Mouse (Mus musculus): ENCODE data around the gene Kank4. TPM values are rescaled to one million over a fixed set of nuclear protein-coding genes. Genes with fewer than 3 reads are reported as not detected.

Gene Kank4
- polyA plus RNA-seq, 1 experiment from 2014 or later = 2.5 TPM

GRCm38 (mm10) chr4:98758012-98758821 is 59.1 kb downstream of the Kank4 start:
- H3K4me3 ChIP-seq = no peak overlapping the region
- 68% methylated on average over 4 of the region's 4 CpGs for WGBS
- peak overlapping the region; percentile 55 for H3K27ac ChIP-seq (replicated peaks)
- no peaks in the 10 kb centered on the region for H3K27me3 ChIP-seq (replicated peaks; ENCODE audit: low read depth, poor library complexity, severe bottlenecking)
- H3K36me3 ChIP-seq (replicated peaks) = peaks cover 73% of the 10 kb centered on the region
- DNase-seq (ENCODE audit: low spot score) = no peak
- H3K4me1 ChIP-seq = peaks cover 27% of the 10 kb centered on the region
- no peaks in the 10 kb centered on the region for H3K9me3 ChIP-seq

DNA sequence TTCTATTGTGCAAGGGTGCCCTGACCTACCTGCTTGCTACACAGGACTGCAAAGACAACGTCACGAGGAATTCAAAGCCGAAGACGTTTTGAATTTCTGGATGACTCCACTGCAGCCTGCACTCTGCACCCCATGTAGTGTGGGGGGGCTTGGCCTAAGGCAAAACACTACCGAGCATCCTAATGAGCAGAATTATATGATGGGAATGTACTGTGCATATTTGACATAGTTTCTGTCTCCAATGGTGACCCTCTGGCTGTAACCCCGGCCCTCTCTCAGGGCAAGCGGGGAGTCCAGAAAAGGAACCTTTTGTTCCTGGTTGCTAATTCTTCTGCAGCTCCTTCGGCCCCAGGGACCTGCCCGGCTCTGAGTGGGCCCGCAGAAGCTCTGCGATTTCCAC is 61.2 kb downstream of the Kank4 start:
- Histone ChIP-seq H3K4me1 (peaks cover 27% of the 10 kb centered on the region), H3K4me3 (no peak overlapping the region), H3K27me3 (replicated peaks; ENCODE audit: low read depth, poor library complexity, severe bottlenecking) (no peaks in the 10 kb centered on the region), H3K9me3 (no peaks in the 10 kb centered on the region), H3K36me3 (replicated peaks) (peaks cover 57% of the 10 kb centered on the region), H3K27ac (replicated peaks) (peak overlapping the region; percentile 72)
- 30% methylated on average over 11 of the region's 11 CpGs for WGBS
- peak; percentile 33 for DNase-seq (ENCODE audit: low spot score)

DNA sequence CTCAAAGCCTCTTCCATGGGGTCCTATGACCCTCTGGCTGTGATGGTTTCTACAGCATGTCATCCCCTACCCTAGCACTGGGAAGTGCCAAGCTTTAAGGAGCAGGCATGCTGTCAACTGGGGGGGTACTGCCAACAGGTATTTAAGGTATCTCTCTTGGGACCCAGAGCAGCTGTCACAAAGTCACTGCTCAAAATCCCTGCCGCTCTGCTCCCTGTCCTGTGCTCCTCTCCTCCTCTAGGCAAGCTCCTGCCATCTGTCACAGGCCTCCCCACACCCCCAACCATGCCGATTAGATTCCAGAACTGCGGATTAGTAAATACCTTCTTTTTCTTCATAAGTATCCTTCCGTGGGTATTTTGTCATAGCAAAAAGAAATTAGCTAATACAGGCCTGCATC is 62.9 kb downstream of the Kank4 start:
- 82% methylated on average over 4 of the region's 4 CpGs for WGBS
- Histone ChIP-seq H3K4me3 (no peak overlapping the region), H3K4me1 (peaks cover 27% of the 10 kb centered on the region), H3K9me3 (no peaks in the 10 kb centered on the region), H3K27ac (replicated peaks) (no peak overlapping the region), H3K36me3 (replicated peaks) (peaks cover 41% of the 10 kb centered on the region), H3K27me3 (replicated peaks; ENCODE audit: low read depth, poor library complexity, severe bottlenecking) (no peaks in the 10 kb centered on the region)
- DNase-seq (ENCODE audit: low spot score) = no peak

DNA sequence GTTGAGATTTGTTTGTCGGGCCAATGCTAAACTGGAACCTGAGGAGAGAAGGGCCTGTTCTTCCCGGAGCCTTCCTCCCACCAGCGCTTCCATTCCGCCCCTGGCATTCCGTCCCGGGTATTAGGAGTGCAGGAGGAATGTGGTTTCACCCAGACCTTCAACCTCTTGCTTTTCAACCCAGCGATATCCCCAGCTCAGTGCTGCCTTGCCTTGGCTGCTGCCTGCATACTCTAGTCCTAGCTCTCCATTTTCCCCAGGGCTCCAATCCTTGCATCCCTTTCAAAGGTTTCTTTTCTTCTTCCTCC is 73.5 kb downstream of the Kank4 start:
- WGBS = 18% methylated on average over 7 of the region's 7 CpGs
- Histone ChIP-seq H3K4me1 (peaks cover 19% of the 10 kb centered on the region), H3K9me3 (no peaks in the 10 kb centered on the region), H3K27me3 (replicated peaks; ENCODE audit: low read depth, poor library complexity, severe bottlenecking) (no peaks in the 10 kb centered on the region), H3K4me3 (no peak overlapping the region), H3K27ac (replicated peaks) (peak overlapping the region; percentile 58), H3K36me3 (replicated peaks) (no peaks in the 10 kb centered on the region)
- DNase-seq (ENCODE audit: low spot score) = peak; percentile 70

DNA sequence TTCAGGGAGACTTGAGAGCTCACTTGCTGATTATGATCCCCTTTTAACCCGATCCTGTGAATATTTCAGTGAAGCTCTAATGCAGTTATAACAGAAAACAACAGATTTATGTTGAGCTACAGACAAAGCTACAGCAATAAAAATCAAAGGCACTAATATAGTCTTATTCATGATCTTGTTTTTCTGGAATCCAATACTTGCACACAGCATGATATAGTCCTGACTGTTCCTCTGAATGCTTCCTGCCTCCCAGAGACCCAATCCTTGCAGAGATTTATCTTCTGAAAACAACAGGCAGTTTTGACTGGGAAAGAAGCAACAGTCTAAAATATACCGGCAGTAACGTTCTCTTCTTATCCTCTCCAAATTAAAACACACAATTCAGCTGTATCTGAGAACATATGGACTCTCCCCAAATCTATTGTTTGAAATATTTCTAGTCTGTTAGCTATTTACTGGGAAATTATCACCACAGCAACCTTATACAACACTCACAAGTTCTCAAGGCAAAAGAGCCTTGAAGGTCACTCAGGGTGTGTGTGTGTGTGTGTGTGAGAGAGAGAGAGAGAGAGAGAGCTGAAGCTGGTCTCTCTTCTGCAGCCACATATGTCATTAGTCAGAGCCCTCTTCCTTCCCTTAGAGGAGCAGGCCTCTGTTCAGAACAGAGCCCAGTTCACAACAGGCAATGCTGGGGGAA is 74.0 kb downstream of the Kank4 start:
- no peak for DNase-seq (ENCODE audit: low spot score)
- H3K4me3 ChIP-seq = no peak overlapping the region
- WGBS = 71% methylated on average over 3 of the region's 3 CpGs
- no peaks in the 10 kb centered on the region for H3K27me3 ChIP-seq (replicated peaks; ENCODE audit: low read depth, poor library complexity, severe bottlenecking)
- peak overlapping the region; percentile 58 for H3K27ac ChIP-seq (replicated peaks)
- no peaks in the 10 kb centered on the region for H3K9me3 ChIP-seq
- peaks cover 19% of the 10 kb centered on the region for H3K4me1 ChIP-seq
- H3K36me3 ChIP-seq (replicated peaks) = no peaks in the 10 kb centered on the region

DNA sequence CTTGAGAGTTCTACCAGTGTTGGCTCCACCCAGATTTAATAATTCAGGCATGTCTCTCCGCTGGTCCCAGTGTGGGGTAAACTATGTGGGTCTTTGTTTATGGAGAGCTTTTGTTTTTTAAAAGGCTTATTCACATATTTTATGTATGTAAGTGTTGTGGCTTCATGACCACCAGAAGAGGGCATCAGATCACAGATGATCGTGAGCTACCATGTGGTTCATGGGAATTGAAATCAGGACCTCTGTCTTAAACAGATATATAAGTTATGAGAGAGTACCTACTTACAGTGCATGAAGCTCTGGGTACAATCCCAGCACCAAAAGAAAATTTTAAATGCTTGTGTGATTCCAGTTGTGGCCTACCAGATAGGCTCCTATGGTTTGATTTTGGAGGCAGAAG is 77.6 kb downstream of the Kank4 start:
- H3K27ac ChIP-seq (replicated peaks) = no peak overlapping the region; the same call in 1 of the 2 replicates
- H3K27me3 ChIP-seq (replicated peaks; ENCODE audit: low read depth, poor library complexity, severe bottlenecking) = no peaks in the 10 kb centered on the region
- H3K36me3 ChIP-seq (replicated peaks) = no peaks in the 10 kb centered on the region
- no peak overlapping the region for H3K4me3 ChIP-seq
- no peaks in the 10 kb centered on the region for H3K9me3 ChIP-seq
- H3K4me1 ChIP-seq = peaks cover 12% of the 10 kb centered on the region
- WGBS = 40% methylated on average over 2 of the region's 2 CpGs
- DNase-seq (ENCODE audit: low spot score) = no peak

DNA sequence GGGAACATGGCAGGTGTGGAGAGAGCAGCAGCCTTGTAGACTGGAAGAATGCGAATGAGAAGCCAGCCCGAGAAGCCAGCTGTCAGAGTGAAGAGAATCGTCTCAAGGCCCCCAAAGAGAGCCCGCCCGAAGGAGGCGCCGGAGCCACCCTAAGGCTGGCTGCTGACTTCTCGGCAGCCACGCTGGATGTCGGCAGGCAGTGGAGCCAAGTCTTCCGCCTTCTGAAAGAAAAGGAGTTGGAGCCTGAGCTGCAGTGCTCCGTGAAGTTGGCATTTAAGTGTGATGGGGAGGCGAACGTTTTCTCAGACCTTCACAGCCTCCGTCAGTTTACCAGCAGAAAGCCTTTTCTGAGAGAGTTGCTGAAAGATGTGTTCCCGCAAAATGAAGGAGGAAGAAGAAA is 83.7 kb downstream of the Kank4 start:
- H3K27ac ChIP-seq (replicated peaks) = no peak overlapping the region
- H3K27me3 ChIP-seq (replicated peaks; ENCODE audit: low read depth, poor library complexity, severe bottlenecking) = peaks cover 7% of the 10 kb centered on the region
- H3K36me3 ChIP-seq (replicated peaks) = no peaks in the 10 kb centered on the region
- H3K4me3 ChIP-seq = no peak overlapping the region
- whole genome bisulfite sequencing = 94% methylated on average over 16 of the region's 16 CpGs
- no peak for DNase-seq (ENCODE audit: low spot score)
- 0 out of 2 replicates have a peak, but pooled peaks cover 3% of the 10 kb centered on the region for H3K9me3 ChIP-seq
- H3K4me1 ChIP-seq = no peaks in the 10 kb centered on the region

DNA sequence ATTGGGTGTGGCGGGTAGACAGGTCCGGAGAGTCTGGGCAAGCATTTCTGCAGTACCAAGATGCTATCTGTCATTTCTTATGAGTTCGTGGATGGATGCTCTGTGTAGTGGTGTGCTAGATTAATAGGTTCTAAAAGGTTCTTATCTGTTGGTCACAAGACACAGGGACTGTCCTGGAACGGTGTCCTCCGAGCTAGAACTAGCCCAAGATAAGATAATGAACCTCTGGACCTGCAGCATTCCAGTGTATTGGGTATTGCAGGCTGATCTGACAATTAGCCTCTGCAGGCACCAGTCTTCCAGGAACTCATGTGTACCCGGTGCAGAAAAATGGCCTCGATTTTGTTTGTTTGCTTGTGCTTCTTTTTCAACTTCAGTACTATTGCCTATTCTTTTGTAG is 88.6 kb downstream of the Kank4 start:
- Histone ChIP-seq H3K9me3 (0 out of 2 replicates have a peak, but pooled peaks cover under 1% of the 10 kb centered on the region), H3K36me3 (replicated peaks) (no peaks in the 10 kb centered on the region), H3K27ac (replicated peaks) (no peak overlapping the region), H3K4me1 (peaks cover 21% of the 10 kb centered on the region), H3K27me3 (replicated peaks; ENCODE audit: low read depth, poor library complexity, severe bottlenecking) (peaks cover 40% of the 10 kb centered on the region), H3K4me3 (no peak overlapping the region)
- DNase-seq (ENCODE audit: low spot score) = no peak
- 59% methylated on average over 7 of the region's 7 CpGs for WGBS

GRCm38 (mm10) chr4:98727959-98728347 is 89.4 kb downstream of the Kank4 start:
- Histone ChIP-seq H3K27ac (replicated peaks) (no peak overlapping the region), H3K4me3 (peak overlapping the region; percentile 54), H3K27me3 (replicated peaks; ENCODE audit: low read depth, poor library complexity, severe bottlenecking) (peaks cover 40% of the 10 kb centered on the region), H3K4me1 (peaks cover 21% of the 10 kb centered on the region), H3K36me3 (replicated peaks) (no peaks in the 10 kb centered on the region), H3K9me3 (no peaks in the 10 kb centered on the region)
- DNase-seq (ENCODE audit: low spot score) = peak; percentile 34
- under 1% methylated on average over 10 of the region's 10 CpGs for WGBS

DNA sequence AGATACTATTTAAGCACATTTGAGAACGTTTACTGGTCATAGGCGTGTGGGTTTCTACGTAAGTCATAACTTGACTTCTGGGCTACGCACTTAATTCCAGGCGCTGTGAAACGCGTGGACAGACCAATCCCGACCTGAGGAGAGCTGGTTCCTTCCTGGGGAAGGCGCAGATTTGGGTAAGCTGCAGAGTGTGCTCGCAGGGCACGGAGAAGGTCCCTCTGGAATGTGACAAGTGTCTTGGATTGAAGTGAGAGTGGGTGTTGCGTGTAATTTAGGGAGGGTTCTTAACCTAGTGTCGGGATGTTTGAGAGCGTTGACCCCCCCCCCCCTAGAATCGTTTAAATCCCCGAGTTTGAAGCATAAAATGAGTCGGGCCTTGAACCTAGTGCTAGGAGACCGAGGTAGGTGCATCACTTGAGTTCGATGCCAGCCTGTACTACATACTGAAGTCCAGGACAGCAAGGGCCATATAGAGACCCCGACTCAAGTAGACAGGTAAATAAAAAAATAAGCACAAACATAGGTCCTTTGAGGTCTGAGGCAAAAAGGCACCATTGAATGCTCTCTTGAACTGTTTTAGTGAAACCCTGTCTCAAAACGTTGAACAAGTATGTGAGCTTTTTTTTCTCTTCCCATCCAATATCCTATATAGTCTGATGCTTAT is 89.9 kb downstream of the Kank4 start:
- Histone ChIP-seq H3K27ac (replicated peaks) (no peak overlapping the region), H3K9me3 (no peaks in the 10 kb centered on the region), H3K36me3 (replicated peaks) (no peaks in the 10 kb centered on the region), H3K27me3 (replicated peaks; ENCODE audit: low read depth, poor library complexity, severe bottlenecking) (peaks cover 40% of the 10 kb centered on the region), H3K4me1 (peaks cover 21% of the 10 kb centered on the region), H3K4me3 (peak overlapping the region; percentile 54)
- DNase-seq (ENCODE audit: low spot score) = peak; percentile 39
- 2% methylated on average over 21 of the region's 21 CpGs for WGBS

- no peaks in the 10 kb centered on the region for H3K9me3 ChIP-seq
- peak within 1 kb of the TSS; percentile 54 for H3K4me3 ChIP-seq
- peaks cover 40% of the 10 kb centered on the region for H3K27me3 ChIP-seq (replicated peaks; ENCODE audit: low read depth, poor library complexity, severe bottlenecking)
- peak; percentile 52 for DNase-seq (ENCODE audit: low spot score)
- peak within 1 kb of the TSS; percentile 60; the same call in 1 of the 2 replicates for H3K27ac ChIP-seq (replicated peaks)
- H3K4me1 ChIP-seq = peaks cover 21% of the 10 kb centered on the region
- H3K36me3 ChIP-seq (replicated peaks) = no peaks in the 10 kb centered on the region
- WGBS = 3% methylated on average over 29 of the region's 29 CpGs
These were observed 90.6 kb downstream of the Kank4 start, which contains the start of gene L1td1 for GRCm38 (mm10) chr4:98726590-98727237. L1td1 (plus strand) TSS chr4:98726734.

DNA sequence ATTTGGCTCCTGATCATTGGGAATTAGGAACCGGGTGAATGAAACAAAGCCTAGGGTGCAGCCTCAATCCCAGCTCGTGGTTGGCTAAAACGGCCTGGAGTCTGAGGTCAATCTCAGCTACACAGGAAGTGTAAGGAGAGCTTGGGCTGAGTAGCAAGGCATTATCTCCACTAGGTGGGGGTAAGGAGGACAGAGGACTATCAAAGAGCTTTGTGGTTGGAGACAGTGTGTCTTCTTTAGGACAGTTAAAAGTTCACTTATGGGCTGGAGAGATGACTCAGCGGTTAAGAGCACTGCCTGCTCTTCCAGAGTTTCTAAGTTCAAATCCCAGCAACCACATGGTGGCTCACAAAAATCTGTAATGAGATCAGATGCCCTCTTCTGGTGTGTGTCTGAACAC is 91.9 kb downstream of the Kank4 start:
- peak; percentile 29 for DNase-seq (ENCODE audit: low spot score)
- H3K27me3 ChIP-seq (replicated peaks; ENCODE audit: low read depth, poor library complexity, severe bottlenecking) = peaks cover 40% of the 10 kb centered on the region
- H3K4me3 ChIP-seq = no peak overlapping the region
- H3K36me3 ChIP-seq (replicated peaks) = no peaks in the 10 kb centered on the region
- H3K27ac ChIP-seq (replicated peaks) = no peak overlapping the region
- H3K9me3 ChIP-seq = no peaks in the 10 kb centered on the region
- peaks cover 21% of the 10 kb centered on the region for H3K4me1 ChIP-seq
- WGBS = 34% methylated on average over 4 of the region's 4 CpGs
